In genomic region chr10:62878056-62878455, GRCm38 (mm10) we compare ENCODE assay signal across 23 mouse cellular contexts. TPM values are rescaled to one million over a fixed set of nuclear protein-coding genes. Genes with fewer than 3 reads are reported as not detected.
A peak's percentile ranks its signal among the peaks of the same experiment; 100 is the strongest.
DNase-seq lines count a peak whose midpoint lies in the region; ATAC-seq and TF ChIP-seq lines count a peak whose summit lies in the region.
"Had no signal": no experiment of that assay in that cellular context is flagged by ENCODE, and none has a peak within 500 bp of the region (broad histone marks: within the 10 kb centered on the region; RNA-seq: fewer than 3 reads in every experiment).

No protein-coding gene starts in this region.

- ATAC-seq in midbrain, postnatal 0 days (ENCODE audit: low FRiP score) = no peak
- ATAC-seq: forebrain, embryonic 15.5 days; forebrain, postnatal 0 days had no signal

- H3K27ac ChIP-seq in midbrain, postnatal 0 days (ENCODE audit: low read depth, low read length) = no peak overlapping the region
- H3K27ac ChIP-seq: embryonic facial prominence, embryonic 13.5 days; embryonic facial prominence, embryonic 15.5 days; forebrain, embryonic 10.5 days; forebrain, embryonic 12.5 days; forebrain, embryonic 15.5 days had no signal

- no peak for TF ChIP-seq CTCF in E14TG2a.4 (conservative IDR thresholded peaks at IDR 0.05; ENCODE audit: low read length)
- no peak for TF ChIP-seq CTCF in midbrain, postnatal 0 days (IDR thresholded peaks at IDR 0.05)

- H3K27me3 ChIP-seq in E14TG2a.4 (ENCODE audit: insufficient read depth, low read length) = no peaks in the 10 kb centered on the region
- no peaks in the 10 kb centered on the region for H3K27me3 ChIP-seq in midbrain, postnatal 0 days (ENCODE audit: insufficient read depth, low read length)
- H3K27me3 ChIP-seq: embryonic facial prominence, embryonic 13.5 days; embryonic facial prominence, embryonic 15.5 days; forebrain, embryonic 12.5 days; forebrain, embryonic 15.5 days had no signal

- H3K4me2 ChIP-seq in midbrain, postnatal 0 days (ENCODE audit: low read depth, low read length, poor library complexity, severe bottlenecking) = no peak overlapping the region
- H3K4me2 ChIP-seq: embryonic facial prominence, embryonic 13.5 days; embryonic facial prominence, embryonic 15.5 days; forebrain, embryonic 12.5 days; forebrain, embryonic 15.5 days had no signal

- peak; percentile 73 for DNase-seq in heart, adult 11 months
- no peak for DNase-seq in heart, postnatal 4 days
- peak; percentile 30 for DNase-seq in ES-CJ7 (ENCODE audit: low read depth, low spot score)
- DNase-seq in midbrain, postnatal 0 days (ENCODE audit: low spot score) = no peak
- no peak for DNase-seq in layer of hippocampus, postnatal 10 days (ENCODE audit: low spot score in 2 of 2)
- DNase-seq: adrenal gland, adult 2 months; adrenal gland, postnatal 10 days; adrenal gland, postnatal 25 days; cerebellum, adult 11 months; cerebellum, adult 18-20 months; cerebellum, adult 8-10 months; cerebellum, adult 9-11 months; cerebellum, postnatal 14 days; cerebellum, postnatal 36 days; embryo, embryonic 11 days; forebrain, postnatal 0 days had no signal

- peaks cover 100% of the 10 kb centered on the region for H3K36me3 ChIP-seq in E14TG2a.4 (ENCODE audit: insufficient read depth, low read length)
- H3K36me3 ChIP-seq in midbrain, postnatal 0 days (ENCODE audit: insufficient read depth, low read length) = no peaks in the 10 kb centered on the region
- H3K36me3 ChIP-seq: forebrain, embryonic 15.5 days had no signal

- no peaks in the 10 kb centered on the region for H3K9me3 ChIP-seq in E14TG2a.4 (ENCODE audit: low read length)
- no peaks in the 10 kb centered on the region for H3K9me3 ChIP-seq in midbrain, postnatal 0 days (ENCODE audit: low read length)
- H3K9me3 ChIP-seq: embryonic facial prominence, embryonic 13.5 days; embryonic facial prominence, embryonic 15.5 days; forebrain, embryonic 12.5 days; forebrain, embryonic 15.5 days had no signal

- peak overlapping the region; percentile 58 for H3K4me3 ChIP-seq in E14TG2a.4 (replicated peaks; ENCODE audit: low read length)
- H3K4me3 ChIP-seq in midbrain, postnatal 0 days (ENCODE audit: low read depth, low read length) = no peak overlapping the region
- H3K4me3 ChIP-seq: embryonic facial prominence, embryonic 13.5 days; embryonic facial prominence, embryonic 15.5 days; erythroblast, embryonic 14.5 days; forebrain, embryonic 10.5 days; forebrain, embryonic 12.5 days; forebrain, embryonic 15.5 days had no signal

- H3K4me1 ChIP-seq in E14TG2a.4 (replicated peaks; ENCODE audit: low read depth, low read length) = peaks cover 97% of the 10 kb centered on the region
- no peaks in the 10 kb centered on the region for H3K4me1 ChIP-seq in midbrain, postnatal 0 days (ENCODE audit: insufficient read depth, low read length)
- H3K4me1 ChIP-seq: embryonic facial prominence, embryonic 13.5 days; embryonic facial prominence, embryonic 15.5 days; forebrain, embryonic 12.5 days; forebrain, embryonic 15.5 days had no signal

- H3K9ac ChIP-seq in midbrain, postnatal 0 days (replicated peaks; ENCODE audit: low read length, poor library complexity, severe bottlenecking) = no peak overlapping the region
- H3K9ac ChIP-seq: embryonic facial prominence, embryonic 13.5 days; embryonic facial prominence, embryonic 15.5 days; forebrain, embryonic 12.5 days; forebrain, embryonic 15.5 days; forebrain, postnatal 0 days had no signal

- 92% methylated on average over 13 of the region's 13 CpGs for WGBS in midbrain, postnatal 0 days

RNA-seq across cellular contexts. Expression of gene Tet1, which starts 30.7 kb away (rescaled TPM):
- total RNA-seq in heart, postnatal 4 days (2021) = 10 to 100 TPM; 27.9 to 29.6 TPM
- 29.0 and 40.5 TPM in 2 replicates for total RNA-seq in midbrain, postnatal 0 days (2014; rRNA removed)
- polyA plus RNA-seq in midbrain, postnatal 0 days (2015; fragmentation: Nextera tagmentation; extraction: Ambion mirVana) = 31.1 and 34.9 TPM in 2 replicates
- 10 to 100 TPM; 54.0 to 56.4 TPM for total RNA-seq in layer of hippocampus, postnatal 10 days (2021)
- polyA plus RNA-seq: erythroblast, embryonic 14.5 days had no signal

RNA-seq across cellular contexts. Expression of gene Slc25a16, which starts 42.4 kb away (rescaled TPM):
- total RNA-seq in heart, postnatal 4 days (2021) = 10 to 100 TPM; 24.6 to 26.9 TPM
- total RNA-seq in midbrain, postnatal 0 days (2014; rRNA removed) = 19.0 and 23.0 TPM in 2 replicates
- polyA plus RNA-seq in midbrain, postnatal 0 days (2015; fragmentation: Nextera tagmentation; extraction: Ambion mirVana) = 12.3 and 13.7 TPM in 2 replicates
- 10 to 100 TPM; 37.2 to 37.9 TPM for total RNA-seq in layer of hippocampus, postnatal 10 days (2021)

Comparison
In these comparisons a context has a peak if more than half of its experiments do, and no peak if none do; other contexts are left out.
1. DNase-seq: peak in heart, adult 11 months (single experiment) and ES-CJ7 (single experiment); none in heart, postnatal 4 days (single experiment), midbrain, postnatal 0 days (single experiment) and layer of hippocampus, postnatal 10 days (0 of 2).